9 mouse cellular contexts compared by ENCODE assay signal in genomic region chr14:46388636-46389035, GRCm38 (mm10). TPM values are rescaled to one million over a fixed set of nuclear protein-coding genes. Genes with fewer than 3 reads are reported as not detected.
DNase-seq lines count a peak whose midpoint lies in the region; TF ChIP-seq lines count a peak whose summit lies in the region.
"Had no signal": no experiment of that assay in that cellular context is flagged by ENCODE, and none has a peak within 500 bp of the region (broad histone marks: within the 10 kb centered on the region; RNA-seq: fewer than 3 reads in every experiment).

No protein-coding gene starts in this region.

- H3K27me3 ChIP-seq in small intestine, adult 2 months (ENCODE audit: control insufficient read depth, insufficient read depth, low read length) = peaks cover 45% of the 10 kb centered on the region

- 2% methylated on average over 27 of the region's 27 CpGs for WGBS in lung, adult 2 months
- 2% methylated on average over 27 of the region's 27 CpGs for WGBS in small intestine, adult 2 months

- intact Hi-C loops in gastrocnemius, postnatal 36 days (cut with DNase I) = loop anchor here (5.0 to 10.0 kb wide), 2 partner anchors 176 to 391 kb away; no protein-coding TSS in a partner anchor
- intact Hi-C loops in left cerebral cortex, postnatal 4 days (cut with DNase I) = no loop called here

- peak overlapping the region; percentile 55 for H3K27ac ChIP-seq in small intestine, adult 2 months (ENCODE audit: insufficient read depth, low read depth, low read length)

- TF ChIP-seq POLR2A in lung, adult 2 months (IDR thresholded peaks at IDR 0.05; ENCODE audit: borderline replicate concordance, extremely low read depth, low read depth, low read length) = no peak
- TF ChIP-seq POLR2A in small intestine, adult 2 months (IDR thresholded peaks at IDR 0.05; ENCODE audit: low read depth, low read length) = no peak

- no peaks in the 10 kb centered on the region for H3K4me1 ChIP-seq in lung, adult 2 months (ENCODE audit: control insufficient read depth, insufficient read depth, low read length)
- no peaks in the 10 kb centered on the region; the same call in 1 of the 2 replicates for H3K4me1 ChIP-seq in small intestine, adult 2 months (ENCODE audit: control insufficient read depth, insufficient read depth, insufficient read length, low read length)

- peak; percentile 22 for DNase-seq in gastrocnemius, adult 18-20 months (ENCODE audit: low spot score)
- no peak for DNase-seq in gastrocnemius, adult 8-10 months (ENCODE audit: low spot score in 2 of 2)
- peak; percentile 29 to 49 for DNase-seq in gastrocnemius, postnatal 36 days
- DNase-seq in kidney, adult 18-20 months = peak; percentile 75
- DNase-seq in lung, adult 2 months = peak; percentile 75
- DNase-seq in left cerebral cortex, postnatal 4 days = no peak
- no peak for DNase-seq in urinary bladder, adult 2 months (ENCODE audit: low spot score)

- peak overlapping the region; percentile 71 for H3K4me3 ChIP-seq in lung, adult 2 months (replicated peaks; ENCODE audit: extremely low read depth, low read depth, low read length)
- H3K4me3 ChIP-seq in small intestine, adult 2 months (ENCODE audit: low read depth, low read length) = peak overlapping the region; percentile 67
- H3K4me3 ChIP-seq: erythroblast, embryonic 14.5 days had no signal

- TF ChIP-seq CTCF in lung, adult 2 months (IDR thresholded peaks at IDR 0.05; ENCODE audit: insufficient read depth, low read length) = 0 out of 2 replicates have a peak, but pooled peaks have one; percentile 20
- no peak for TF ChIP-seq CTCF in small intestine, adult 2 months (IDR thresholded peaks at IDR 0.05; ENCODE audit: extremely low read depth, insufficient read length, insufficient replicate concordance, low read depth, low read length)

- peaks cover 2% of the 10 kb centered on the region; the same call in 1 of the 2 replicates for H3K36me3 ChIP-seq in small intestine, adult 2 months (ENCODE audit: control insufficient read depth, insufficient read depth, low read length)

RNA-seq across cellular contexts. Expression of gene Bmp4, which starts 1.8 kb away (rescaled TPM):
- 1 to 10 TPM; 7.8 to 8.8 TPM for total RNA-seq in gastrocnemius, adult 18-20 months (2021)
- 10 to 100 TPM in 1 of 4 experiments, 1 to 10 TPM in 3; 2.9 to 10.7 (median 5.5) TPM for total RNA-seq in gastrocnemius, adult 8-10 months (2022)
- 1 to 10 TPM; 6.7 to 8.9 TPM for total RNA-seq in gastrocnemius, postnatal 36 days (2021)
- polyA plus RNA-seq in lung, adult 2 months (2012; rRNA removed) = 153 and 271 TPM in 2 replicates
- polyA plus RNA-seq in small intestine, adult 2 months (2012; rRNA removed) = 19.4 and 37.1 TPM in 2 replicates
- total RNA-seq in left cerebral cortex, postnatal 4 days (2021) = 1 to 10 TPM; 6.1 to 7.1 TPM
- 115 and 166 TPM in 2 replicates for polyA plus RNA-seq in urinary bladder, adult 2 months (2012; rRNA removed)
- polyA plus RNA-seq: erythroblast, embryonic 14.5 days had no signal

RNA-seq across cellular contexts. Expression of gene Gm15217, which starts 9.4 kb away (rescaled TPM):
- total RNA-seq in gastrocnemius, adult 18-20 months (2021) = not detected
- not detected for total RNA-seq in gastrocnemius, adult 8-10 months (2022)
- total RNA-seq in gastrocnemius, postnatal 36 days (2021) = not detected
- polyA plus RNA-seq in lung, adult 2 months (2012; rRNA removed) = 0.24 and 0.71 TPM in 2 replicates
- not detected in 2 replicates for polyA plus RNA-seq in small intestine, adult 2 months (2012; rRNA removed)
- total RNA-seq in left cerebral cortex, postnatal 4 days (2021) = not detected
- polyA plus RNA-seq in urinary bladder, adult 2 months (2012; rRNA removed) = not detected in 2 replicates
- polyA plus RNA-seq: erythroblast, embryonic 14.5 days had no signal

Comparison
In these comparisons a context has a peak if more than half of its experiments do, and no peak if none do; other contexts are left out.
1. DNase-seq: peak in gastrocnemius, adult 18-20 months (single experiment), gastrocnemius, postnatal 36 days (2 of 2), kidney, adult 18-20 months (single experiment) and lung, adult 2 months (single experiment); none in gastrocnemius, adult 8-10 months (0 of 2), left cerebral cortex, postnatal 4 days (single experiment) and urinary bladder, adult 2 months (single experiment).